Mouse (Mus musculus) embryonic facial prominence, embryonic 14.5 days (tissue): ENCODE results near the gene Nppc. TPM values are rescaled to one million over a fixed set of nuclear protein-coding genes. Genes with fewer than 3 reads are reported as not detected.

Source experiments
- ATAC-seq: fragments of 200-750 bp; cut with Nextera tagmentation; 2 replicates; pipeline ENCODE4 v1.8.0; 2017; ENCODE audit warnings: low read depth, moderate number of reproducible peaks, moderate TSS enrichment
- DNase-seq: peaks from one replicate; pipeline ENCODE4 v3.0.0-alpha.2; 2015; ENCODE audit warnings: low spot score
- H3K27ac ChIP-seq: fragments of 300-500 bp; sonication (generic); replicated peaks from 2 replicates; pipeline ENCODE4 v1.5.1; 2014; ENCODE audit warnings: low read depth, mild to moderate bottlenecking, low read length, moderate library complexity
- H3K27me3 ChIP-seq: fragments of 300-500 bp; sonication (generic); replicated peaks from 2 replicates; pipeline ENCODE4 v1.6.1; 2014; ENCODE audit warnings: low read length; ENCODE audit not compliant: control insufficient read depth, insufficient read depth
- H3K36me3 ChIP-seq: fragments of 300-500 bp; sonication (generic); 2 replicates; pipeline ENCODE4 v1.6.1; 2014; ENCODE audit warnings: low read length, mixed read lengths; ENCODE audit not compliant: control insufficient read depth, insufficient read depth
- H3K4me1 ChIP-seq: fragments of 300-500 bp; sonication (generic); 2 replicates; pipeline ENCODE4 v1.6.1; 2014; ENCODE audit warnings: antibody characterized with exemption, low read length; ENCODE audit not compliant: control insufficient read depth, insufficient read depth
- H3K4me2 ChIP-seq: fragments of 300-500 bp; sonication (generic); 2 replicates; pipeline ENCODE4 v1.6.1; 2014; ENCODE audit warnings: low read depth, mild to moderate bottlenecking, low read length, moderate library complexity, mixed read lengths
- H3K4me3 ChIP-seq: fragments of 300-500 bp; sonication (generic); 2 replicates; pipeline ENCODE4 v1.5.1; 2014; ENCODE audit warnings: low read depth, mild to moderate bottlenecking, low read length
- H3K9ac ChIP-seq: fragments of 300-500 bp; sonication (generic); 2 replicates; pipeline ENCODE4 v1.6.1; 2014; ENCODE audit warnings: low read depth, mild to moderate bottlenecking, low read length, moderate library complexity, mixed read lengths
- H3K9me3 ChIP-seq: fragments of 300-500 bp; sonication (generic); 2 replicates; pipeline ENCODE4 v1.6.1; 2016; ENCODE audit warnings: low read length; ENCODE audit not compliant: control insufficient read depth
- WGBS: fragments of 180-500 bp; shearing (Covaris S2); extraction: QIAGEN DNeasy Blood & Tissue Kit; methylation state at CpG from one replicate; pipeline ENCODE4 v1.1.7; 2014; 5-methylcytosine and 5-hydroxymethylcytosine counted together
- microRNA-seq: library from miRNA; unstranded; fragments of <30 nt; microRNA quantifications from one replicate; pipeline ENCODE4, GENCODE M21; 2016; ENCODE audit warnings: borderline number of aligned reads
- polyA plus RNA-seq: library from polyadenylated mRNA; unstranded; fragments of >200 nt; fragmentation: Nextera tagmentation; extraction: Ambion mirVana; gene quantifications from 2 replicates; pipeline ENCODE4 v1.2.1, GENCODE M21; 2014

Nppc gene
- polyA plus RNA-seq, 1 experiment from 2014 or later, result 10.5 TPM

- DNase-seq (no peak), ATAC-seq (no peak)
- no peak overlapping the region for H3K27ac ChIP-seq
- H3K4me3 ChIP-seq, result no peak overlapping the region
- H3K4me1 ChIP-seq, result no peaks in the 10 kb centered on the region
- H3K9me3 ChIP-seq, result no peaks in the 10 kb centered on the region
- no peak overlapping the region for H3K9ac ChIP-seq
- 60% methylated on average over 16 of the region's 16 CpGs for WGBS
- no peaks in the 10 kb centered on the region for H3K27me3 ChIP-seq
- H3K36me3 ChIP-seq, result no peaks in the 10 kb centered on the region
- no peak overlapping the region for H3K4me2 ChIP-seq
Observed at GRCm38 (mm10) chr1:86623001-86624000, 47.1 kb downstream of the Nppc start.

DNA sequence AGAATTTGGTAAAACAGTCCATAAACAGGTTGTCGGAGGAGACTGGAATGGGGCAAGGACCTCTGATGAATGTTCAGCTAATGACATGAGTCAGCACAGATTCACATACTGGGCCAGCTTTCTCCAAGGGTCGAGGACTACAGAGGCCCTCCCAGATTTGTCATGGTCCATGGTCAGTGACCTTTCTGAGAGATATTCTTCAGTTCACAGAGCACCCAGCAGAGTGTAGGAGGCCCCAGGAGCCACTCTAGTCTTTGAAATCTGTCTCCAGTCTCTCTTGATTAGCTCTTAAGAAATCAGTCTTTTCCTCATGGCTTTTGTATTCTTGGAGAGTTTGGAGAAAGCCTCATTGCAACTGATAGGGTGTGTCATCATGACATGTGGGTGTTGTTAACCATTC, 48.1 kb downstream of the Nppc start:
- Histone ChIP-seq H3K4me2 (no peak overlapping the region), H3K9ac (no peak overlapping the region), H3K4me3 (no peak overlapping the region), H3K27me3 (no peaks in the 10 kb centered on the region), H3K36me3 (no peaks in the 10 kb centered on the region), H3K9me3 (no peaks in the 10 kb centered on the region), H3K4me1 (no peaks in the 10 kb centered on the region), H3K27ac (no peak overlapping the region)
- 64% methylated on average over 2 of the region's 2 CpGs for WGBS
- DNase-seq (no peak), ATAC-seq (no peak)

DNA sequence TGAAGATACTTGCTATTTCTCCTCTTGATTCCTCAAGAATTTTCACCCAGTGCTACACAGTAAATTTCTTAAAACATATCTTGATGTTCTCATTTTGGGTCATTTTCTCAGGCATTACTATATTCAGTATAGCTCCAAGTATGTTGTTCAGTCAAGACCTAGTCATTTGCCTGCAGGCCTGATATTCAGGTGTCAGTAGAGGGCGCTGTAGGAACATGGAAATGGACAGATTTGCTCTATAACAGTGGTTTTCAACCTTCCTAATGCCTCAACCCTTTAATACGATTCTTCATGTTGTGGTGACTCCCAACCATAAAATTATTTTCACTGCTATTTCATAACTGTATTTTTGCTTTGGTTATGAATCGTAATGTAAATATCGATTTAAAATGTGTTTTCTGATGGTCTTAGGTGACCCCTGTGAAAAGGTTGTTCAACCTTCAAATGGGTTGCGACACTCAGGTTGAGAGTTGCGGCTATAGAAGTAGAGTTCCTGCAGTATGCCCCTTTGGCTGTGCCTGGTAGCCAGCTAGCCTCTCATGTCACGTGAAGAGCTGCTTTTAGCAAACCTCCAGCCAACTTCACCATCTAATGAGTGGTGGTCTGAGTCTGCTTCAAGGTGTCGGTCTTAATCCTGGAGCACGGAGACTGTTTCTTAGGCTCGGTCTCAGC, 51.8 kb downstream of the Nppc start:
- Histone ChIP-seq H3K27ac (no peak overlapping the region), H3K9me3 (no peaks in the 10 kb centered on the region), H3K4me1 (no peaks in the 10 kb centered on the region), H3K27me3 (no peaks in the 10 kb centered on the region), H3K4me3 (no peak overlapping the region), H3K9ac (no peak overlapping the region), H3K36me3 (no peaks in the 10 kb centered on the region), H3K4me2 (no peak overlapping the region)
- WGBS, result 58% methylated on average over 10 of the region's 10 CpGs
- no peak for ATAC-seq
- DNase-seq, result peak; percentile 82

Small RNA genes lying within 50 kb of the gene (microRNA-seq; reads per million reads assigned to microRNA genes)
- gene Gm22955, result not detected

Other genes starting within 250 kb of the Nppc start
- gene Nmur1, start 244.3 kb downstream of the Nppc start, polyA plus RNA-seq, result not detected in 2 replicates
- not detected in 2 replicates for gene Tex44, start 244.2 kb downstream of the Nppc start, polyA plus RNA-seq
- gene Ptma, start 143.8 kb downstream of the Nppc start, polyA plus RNA-seq, result 1,814 and 2,055 TPM in 2 replicates
- 55.8 and 59.2 TPM in 2 replicates for gene Pde6d, start 87.9 kb downstream of the Nppc start, polyA plus RNA-seq
- 31.3 and 34.9 TPM in 2 replicates for gene Cops7b, start 87.7 kb downstream of the Nppc start, polyA plus RNA-seq
- 21.2 and 22.4 TPM in 2 replicates for gene Dis3l2, start 33.2 kb upstream of the Nppc start, polyA plus RNA-seq